Mouse (Mus musculus): ENCODE data around the gene Tekt1. TPM values are rescaled to one million over a fixed set of nuclear protein-coding genes. Genes with fewer than 3 reads are reported as not detected.

Gene Tekt1
- polyA plus RNA-seq (2017; shearing (Covaris generic)): not detected

GRCm38 (mm10) chr11:72362347-72362741 lies at the start of gene Tekt1:
TSS of gene Tekt1 (minus strand) at chr11:72362442.

GRCm38 (mm10) chr11:72411093-72411921 lies 49.1 kb upstream of the Tekt1 start, which contains the start of gene Smtnl2:
TSS of gene Smtnl2 (minus strand) at chr11:72411713.

GRCm38 (mm10) chr11:72314151-72314895 lies 47.9 kb downstream of the Tekt1 start, which contains the start of gene Fbxo39:
TSS of gene Fbxo39 (plus strand) at chr11:72314444.

GRCm38 (mm10) chr11:72301334-72301733 lies 60.9 kb downstream of the Tekt1 start, which contains the start of gene Xaf1:
TSS of gene Xaf1 (plus strand) at chr11:72301629.

Other genes starting within 250 kb of the Tekt1 start
- 1 to 10 TPM in 1 of 2 experiments, under 1 TPM in 1; 0.71 to 2.9 TPM for gene Pitpnm3, start 226.7 kb downstream of the Tekt1 start, polyA plus RNA-seq (2017; shearing (Covaris generic))
- gene Gm43951, start 155.6 kb downstream of the Tekt1 start, polyA plus RNA-seq (2017; shearing (Covaris generic)): under 1 TPM; 0.47 to 0.51 TPM
- 10 to 100 TPM; 16.5 to 21.4 TPM for gene 4933427D14Rik, start 155.0 kb downstream of the Tekt1 start, polyA plus RNA-seq (2017; shearing (Covaris generic))
- 100 to 1,000 TPM in 1 of 2 experiments, 10 to 100 TPM in 1; 84.0 to 101 TPM for gene Txndc17, start 154.9 kb downstream of the Tekt1 start, polyA plus RNA-seq (2017; shearing (Covaris generic))
- 10 to 100 TPM; 18.3 to 20.7 TPM for gene Med31, start 146.8 kb downstream of the Tekt1 start, polyA plus RNA-seq (2017; shearing (Covaris generic))
- gene Slc13a5, start 95.2 kb downstream of the Tekt1 start, polyA plus RNA-seq (2017; shearing (Covaris generic)): under 1 TPM; 0.08 to 0.10 TPM
- 10 to 100 TPM; 64.3 to 80.6 TPM for gene Xaf1, start 60.8 kb downstream of the Tekt1 start, polyA plus RNA-seq (2017; shearing (Covaris generic))
- 1 to 10 TPM in 1 of 2 experiments, under 1 TPM in 1; 0.34 to 1.4 TPM for gene Fbxo39, start 48.0 kb downstream of the Tekt1 start, polyA plus RNA-seq (2017; shearing (Covaris generic))
- gene Smtnl2, start 49.3 kb upstream of the Tekt1 start, polyA plus RNA-seq (2017; shearing (Covaris generic)): 1 to 10 TPM in 1 of 2 experiments, under 1 TPM in 1; 0.07 to 1.1 TPM
- not detected for gene Ggt6, start 73.1 kb upstream of the Tekt1 start, polyA plus RNA-seq (2017; shearing (Covaris generic))
- 100 to 1,000 TPM in 1 of 2 experiments, 10 to 100 TPM in 1; 96.4 to 113 TPM for gene Mybbp1a, start 78.9 kb upstream of the Tekt1 start, polyA plus RNA-seq (2017; shearing (Covaris generic))
- under 1 TPM; 0.49 to 0.67 TPM for gene Spns2, start 127.5 kb upstream of the Tekt1 start, polyA plus RNA-seq (2017; shearing (Covaris generic))
- 1 to 10 TPM in 1 of 2 experiments, under 1 TPM in 1; 0.29 to 2.2 TPM for gene Spns3, start 188.1 kb upstream of the Tekt1 start, polyA plus RNA-seq (2017; shearing (Covaris generic))
- 10 to 100 TPM; 58.1 to 60.8 TPM for gene Ube2g1, start 244.8 kb upstream of the Tekt1 start, polyA plus RNA-seq (2017; shearing (Covaris generic))

Data from inflammation-experienced regulatory T-cells (primary cell).